Mouse (Mus musculus): ENCODE results near the gene Cyp1b1. TPM values are rescaled to one million over a fixed set of nuclear protein-coding genes. Genes with fewer than 3 reads are reported as not detected.

The Cyp1b1 gene
- total and polyA plus RNA-seq, 2 experiments from 2014 or later = 5.2 to 7.5 TPM

DNA sequence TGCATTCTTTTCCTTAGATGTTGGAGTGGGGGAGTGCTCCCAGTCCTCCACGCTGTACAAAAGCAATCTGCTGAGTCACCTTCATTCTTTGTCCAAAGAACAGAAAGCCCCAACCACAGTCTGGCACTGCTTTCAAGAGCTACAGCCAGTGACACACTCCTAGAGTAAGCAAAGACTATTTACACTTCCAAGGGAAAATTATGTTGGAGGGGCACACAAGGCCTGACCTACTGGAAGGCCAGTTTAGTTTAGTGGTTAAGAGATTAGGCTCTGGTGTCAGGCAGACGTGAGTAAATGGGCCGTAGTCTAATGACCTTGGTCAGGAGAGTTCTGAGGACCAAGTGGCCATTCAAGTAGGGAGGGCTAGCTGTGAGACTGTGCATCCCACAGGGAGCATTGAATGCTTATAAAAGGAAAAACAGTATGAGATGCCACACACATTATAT, 31.3 kb upstream of the Cyp1b1 start:
- 8% methylated on average over 3 of the region's 3 CpGs for WGBS
- Histone ChIP-seq H3K9ac (no peak overlapping the region), H3K36me3 (ENCODE audit: insufficient read depth) (no peaks in the 10 kb centered on the region), H3K4me3 (ENCODE audit: low read depth, low read length) (no peak overlapping the region), H3K4me2 (ENCODE audit: low read depth) (no peak overlapping the region), H3K4me1 (ENCODE audit: insufficient read depth) (no peaks in the 10 kb centered on the region), H3K27ac (ENCODE audit: low read depth, low read length) (no peak overlapping the region), H3K9me3 (ENCODE audit: low read length) (0 out of 2 replicates have a peak, but pooled peaks cover 4% of the 10 kb centered on the region), H3K27me3 (ENCODE audit: insufficient read depth, low read length) (no peaks in the 10 kb centered on the region)
- ATAC-seq = no peak
- TF ChIP-seq CTCF (IDR thresholded peaks at IDR 0.05; ENCODE audit: low read depth) = no peak
- DNase-seq = no peak

DNA sequence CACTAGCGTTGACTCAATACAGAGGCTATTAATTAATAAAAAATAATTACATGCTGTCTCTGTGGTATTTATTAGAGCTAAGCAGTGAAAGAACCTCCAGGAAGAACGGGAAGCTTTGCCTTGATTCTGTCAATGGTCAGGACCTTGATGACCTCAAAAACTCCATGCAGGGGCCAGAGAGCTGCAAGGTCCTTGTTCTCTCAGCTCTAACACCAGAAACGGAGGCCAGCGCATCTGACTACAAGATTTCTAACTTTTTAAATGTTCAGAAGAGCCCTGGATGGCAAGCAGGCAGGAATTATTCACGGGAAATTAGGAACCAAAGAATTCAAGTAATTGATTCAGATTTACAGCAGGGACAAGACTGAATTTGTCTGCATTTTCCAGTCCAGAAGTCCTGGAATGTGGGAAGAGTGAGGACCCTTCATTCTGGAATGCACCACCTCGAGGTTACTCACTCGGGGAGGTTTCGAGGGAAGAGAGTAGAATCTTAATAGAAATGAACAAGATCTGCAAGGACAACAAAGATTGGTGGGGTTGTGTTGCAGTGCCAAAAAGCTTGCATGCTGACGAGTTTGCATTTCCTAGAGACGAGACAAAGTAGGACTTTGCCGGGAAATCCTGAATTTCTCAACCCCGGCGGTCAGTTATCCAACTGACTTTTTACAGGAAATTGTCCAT, 30.3 kb upstream of the Cyp1b1 start:
- Histone ChIP-seq H3K36me3 (ENCODE audit: insufficient read depth) (no peaks in the 10 kb centered on the region), H3K4me1 (ENCODE audit: insufficient read depth) (no peaks in the 10 kb centered on the region), H3K9me3 (ENCODE audit: low read length) (0 out of 2 replicates have a peak, but pooled peaks cover 4% of the 10 kb centered on the region), H3K27ac (ENCODE audit: low read depth, low read length) (no peak overlapping the region), H3K4me3 (ENCODE audit: low read depth, low read length) (no peak overlapping the region), H3K27me3 (ENCODE audit: insufficient read depth, low read length) (no peaks in the 10 kb centered on the region), H3K9ac (no peak overlapping the region), H3K4me2 (ENCODE audit: low read depth) (no peak overlapping the region)
- DNase-seq (no peak), ATAC-seq (no peak)
- 57% methylated on average over 13 of the region's 13 CpGs for WGBS
- no peak for TF ChIP-seq CTCF (IDR thresholded peaks at IDR 0.05; ENCODE audit: low read depth)

DNA sequence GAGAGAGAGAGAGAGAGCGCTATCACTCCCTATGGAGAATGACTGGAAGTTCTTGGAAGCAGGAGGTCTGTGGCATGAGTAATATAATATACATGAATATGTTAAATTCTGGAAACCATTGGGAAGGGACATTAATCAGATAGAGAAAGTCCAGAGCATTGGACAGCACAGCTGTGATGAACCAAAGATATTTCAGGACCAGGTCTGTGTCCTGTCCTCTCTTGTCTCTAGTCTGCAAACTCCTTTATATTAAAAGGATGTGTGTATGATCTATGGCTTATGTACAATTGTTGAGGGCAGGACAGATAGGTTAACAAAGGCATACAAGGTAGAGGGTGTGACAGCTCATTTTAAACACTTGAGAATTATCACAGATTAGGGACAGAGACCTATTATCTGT, 28.6 kb upstream of the Cyp1b1 start:
- no peaks in the 10 kb centered on the region for H3K36me3 ChIP-seq (ENCODE audit: insufficient read depth)
- no peak overlapping the region for H3K4me3 ChIP-seq (ENCODE audit: low read depth, low read length)
- H3K9ac ChIP-seq = no peak overlapping the region
- no peaks in the 10 kb centered on the region for H3K27me3 ChIP-seq (ENCODE audit: insufficient read depth, low read length)
- ATAC-seq (no peak), DNase-seq (no peak)
- H3K4me2 ChIP-seq (ENCODE audit: low read depth) = no peak overlapping the region
- no peak overlapping the region for H3K27ac ChIP-seq (ENCODE audit: low read depth, low read length)
- 0 out of 2 replicates have a peak, but pooled peaks cover 4% of the 10 kb centered on the region for H3K9me3 ChIP-seq (ENCODE audit: low read length)
- no peak for TF ChIP-seq CTCF (IDR thresholded peaks at IDR 0.05; ENCODE audit: low read depth)
- no peaks in the 10 kb centered on the region for H3K4me1 ChIP-seq (ENCODE audit: insufficient read depth)
- WGBS = 95% methylated on average over 1 of the region's 1 CpGs

DNA sequence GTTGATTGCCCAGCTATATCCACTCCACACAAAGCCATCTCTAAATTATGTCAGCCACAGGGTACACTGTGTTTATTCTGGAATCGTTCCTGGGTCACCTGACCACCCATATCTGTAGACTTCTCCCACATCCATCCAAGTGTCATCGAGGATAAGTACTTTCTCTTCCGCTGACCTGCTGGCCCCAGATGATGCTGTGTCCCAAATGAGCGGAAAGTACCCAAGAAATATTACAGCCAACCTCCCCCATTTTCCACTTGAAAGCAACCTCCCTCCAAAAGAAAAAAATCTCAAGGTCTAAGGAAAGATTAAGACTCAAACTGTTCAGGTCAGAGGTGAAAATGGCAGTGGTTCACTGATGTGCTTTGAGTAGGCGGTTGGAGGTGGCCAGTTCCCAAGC, 27.8 kb upstream of the Cyp1b1 start:
- Histone ChIP-seq H3K9ac (no peak overlapping the region), H3K9me3 (ENCODE audit: low read length) (0 out of 2 replicates have a peak, but pooled peaks cover 4% of the 10 kb centered on the region), H3K36me3 (ENCODE audit: insufficient read depth) (no peaks in the 10 kb centered on the region), H3K4me2 (ENCODE audit: low read depth) (no peak overlapping the region), H3K27me3 (ENCODE audit: insufficient read depth, low read length) (no peaks in the 10 kb centered on the region), H3K27ac (ENCODE audit: low read depth, low read length) (no peak overlapping the region), H3K4me3 (ENCODE audit: low read depth, low read length) (no peak overlapping the region), H3K4me1 (ENCODE audit: insufficient read depth) (no peaks in the 10 kb centered on the region)
- no peak for DNase-seq
- ATAC-seq = no peak
- TF ChIP-seq CTCF (IDR thresholded peaks at IDR 0.05; ENCODE audit: low read depth) = no peak
- WGBS = 86% methylated on average over 5 of the region's 5 CpGs

DNA sequence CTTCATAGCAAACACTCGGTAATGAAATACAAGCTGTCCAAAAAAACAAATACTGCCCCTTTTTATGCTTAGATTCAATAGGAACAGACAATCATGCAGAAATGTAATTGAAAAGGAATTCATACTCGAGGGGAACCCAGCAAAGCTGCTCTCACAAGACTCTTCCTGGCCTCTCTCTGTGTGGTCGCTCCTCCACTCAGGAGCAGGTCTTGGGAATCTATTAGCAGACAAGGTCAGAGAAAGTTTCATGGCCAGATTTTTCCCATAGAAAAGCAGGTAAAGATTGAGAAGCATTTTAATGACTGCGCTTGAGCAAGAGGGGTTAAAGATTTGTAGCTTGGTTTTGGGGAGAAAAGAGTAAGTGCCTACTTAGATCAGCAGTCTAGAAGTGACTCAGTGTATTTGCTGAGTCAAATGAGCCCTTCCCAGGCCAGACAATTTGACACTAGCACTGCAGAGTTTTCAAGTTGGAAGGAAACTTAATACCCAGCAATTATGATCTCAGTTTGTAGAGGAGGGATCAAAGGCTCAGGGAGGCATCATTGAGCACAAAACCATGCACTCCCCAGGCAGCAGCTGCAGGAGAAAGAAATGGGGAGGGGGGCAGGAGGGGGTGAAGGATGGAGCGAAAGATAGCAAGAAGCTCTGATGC, 24.1 kb upstream of the Cyp1b1 start:
- DNase-seq (no peak), ATAC-seq (no peak)
- WGBS = 56% methylated on average over 5 of the region's 5 CpGs
- Histone ChIP-seq H3K4me3 (ENCODE audit: low read depth, low read length) (no peak overlapping the region), H3K4me2 (ENCODE audit: low read depth) (no peak overlapping the region), H3K27ac (ENCODE audit: low read depth, low read length) (no peak overlapping the region), H3K36me3 (ENCODE audit: insufficient read depth) (no peaks in the 10 kb centered on the region), H3K27me3 (ENCODE audit: insufficient read depth, low read length) (no peaks in the 10 kb centered on the region), H3K9me3 (ENCODE audit: low read length) (no peaks in the 10 kb centered on the region), H3K9ac (no peak overlapping the region), H3K4me1 (ENCODE audit: insufficient read depth) (no peaks in the 10 kb centered on the region)
- no peak for TF ChIP-seq CTCF (IDR thresholded peaks at IDR 0.05; ENCODE audit: low read depth)

DNA sequence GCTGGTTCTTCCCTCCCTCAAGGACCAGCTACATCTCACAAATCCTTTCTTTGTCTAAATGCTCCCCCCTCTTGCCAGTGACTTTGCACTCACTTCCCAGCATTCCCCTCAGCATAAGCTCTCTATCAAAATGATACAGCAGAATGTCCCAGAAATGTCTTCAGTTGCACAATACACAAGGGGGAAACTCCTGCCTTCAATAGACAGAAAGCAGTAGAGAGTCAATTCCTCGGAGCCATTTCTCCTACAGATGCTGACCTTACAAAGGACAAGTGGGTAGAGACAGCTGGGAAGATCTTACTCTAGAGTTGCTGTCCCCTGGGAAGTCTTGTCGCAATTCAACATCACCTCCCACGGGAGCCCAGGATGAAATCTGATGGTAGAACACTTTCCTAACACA, 22.7 kb upstream of the Cyp1b1 start:
- H3K4me3 ChIP-seq (ENCODE audit: low read depth, low read length) = no peak overlapping the region
- no peaks in the 10 kb centered on the region for H3K36me3 ChIP-seq (ENCODE audit: insufficient read depth)
- no peak overlapping the region for H3K9ac ChIP-seq
- H3K27ac ChIP-seq (ENCODE audit: low read depth, low read length) = no peak overlapping the region
- H3K27me3 ChIP-seq (ENCODE audit: insufficient read depth, low read length) = no peaks in the 10 kb centered on the region
- DNase-seq (no peak), ATAC-seq (no peak)
- H3K4me2 ChIP-seq (ENCODE audit: low read depth) = no peak overlapping the region
- no peak for TF ChIP-seq CTCF (IDR thresholded peaks at IDR 0.05; ENCODE audit: low read depth)
- no peaks in the 10 kb centered on the region for H3K9me3 ChIP-seq (ENCODE audit: low read length)
- 0 out of 2 replicates have a peak, but pooled peaks cover 1% of the 10 kb centered on the region for H3K4me1 ChIP-seq (ENCODE audit: insufficient read depth)
- WGBS = 90% methylated on average over 3 of the region's 3 CpGs

DNA sequence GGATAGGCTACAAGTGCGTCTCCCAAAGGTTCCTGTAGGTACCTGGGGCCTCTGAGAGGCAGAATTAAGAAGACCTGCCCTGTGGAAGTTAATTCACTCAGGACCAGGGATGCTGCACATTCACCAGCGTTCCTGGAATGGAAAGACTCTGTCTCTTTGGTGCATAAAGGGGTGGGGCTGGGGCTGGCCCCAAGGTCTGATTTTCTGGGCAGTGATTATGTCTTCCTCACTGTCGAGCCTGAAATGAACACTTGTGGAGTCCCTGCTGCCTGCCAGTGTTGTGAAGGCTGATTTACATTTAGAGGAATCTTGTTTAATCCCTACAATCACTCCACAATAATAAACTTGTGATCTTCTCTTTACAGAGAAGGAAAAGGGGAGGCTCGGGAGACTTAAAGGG, 18.2 kb upstream of the Cyp1b1 start:
- Histone ChIP-seq H3K4me3 (ENCODE audit: low read depth, low read length) (no peak overlapping the region), H3K4me2 (ENCODE audit: low read depth) (no peak overlapping the region), H3K9ac (no peak overlapping the region), H3K27me3 (ENCODE audit: insufficient read depth, low read length) (no peaks in the 10 kb centered on the region), H3K36me3 (ENCODE audit: insufficient read depth) (no peaks in the 10 kb centered on the region), H3K9me3 (ENCODE audit: low read length) (no peaks in the 10 kb centered on the region), H3K27ac (ENCODE audit: low read depth, low read length) (no peak overlapping the region), H3K4me1 (ENCODE audit: insufficient read depth) (0 out of 2 replicates have a peak, but pooled peaks cover 4% of the 10 kb centered on the region)
- no peak for ATAC-seq
- DNase-seq = no peak
- no peak for TF ChIP-seq CTCF (IDR thresholded peaks at IDR 0.05; ENCODE audit: low read depth)
- WGBS = 35% methylated on average over 4 of the region's 4 CpGs
